Mouse (Mus musculus): Measurements from ENCODE around the gene Opa1. TPM values are rescaled to one million over a fixed set of nuclear protein-coding genes. Genes with fewer than 3 reads are reported as not detected.

The Opa1 gene
- polyA plus RNA-seq, 1 experiment from 2014 or later: 37.2 TPM

- WGBS: 45% methylated on average over 17 of the region's 17 CpGs
- Histone ChIP-seq H3K9ac (ENCODE audit: low read depth, low read length) (no peak overlapping the region), H3K4me2 (ENCODE audit: low read depth, low read length) (0 out of 2 replicates have a peak overlapping the region, but pooled peaks have one; percentile 5), H3K27me3 (replicated peaks; ENCODE audit: control insufficient read depth, insufficient read depth, low read length) (no peaks in the 10 kb centered on the region), H3K36me3 (ENCODE audit: control insufficient read depth, insufficient read depth, low read length) (no peaks in the 10 kb centered on the region), H3K4me1 (ENCODE audit: control insufficient read depth, insufficient read depth, low read length) (peaks cover 9% of the 10 kb centered on the region), H3K27ac (ENCODE audit: low read length) (no peak overlapping the region), H3K9me3 (ENCODE audit: control insufficient read depth, low read length) (no peaks in the 10 kb centered on the region), H3K4me3 (ENCODE audit: low read length) (no peak overlapping the region)
- ATAC-seq: no peak
Observed at GRCm38 (mm10) chr16:29682555-29683431, 103.7 kb downstream of the Opa1 start.

- ATAC-seq: peak; percentile 43; the same call in 1 of the 2 replicates
- H3K27me3 ChIP-seq (replicated peaks; ENCODE audit: control insufficient read depth, insufficient read depth, low read length): no peaks in the 10 kb centered on the region
- H3K4me2 ChIP-seq (ENCODE audit: low read depth, low read length): 0 out of 2 replicates have a peak overlapping the region, but pooled peaks have one; percentile 3
- WGBS: 17% methylated on average over 12 of the region's 12 CpGs
- H3K9me3 ChIP-seq (ENCODE audit: control insufficient read depth, low read length): no peaks in the 10 kb centered on the region
- H3K9ac ChIP-seq (ENCODE audit: low read depth, low read length): 0 out of 2 replicates have a peak overlapping the region, but pooled peaks have one; percentile 21
- H3K4me1 ChIP-seq (ENCODE audit: control insufficient read depth, insufficient read depth, low read length): peaks cover 9% of the 10 kb centered on the region
- no peak overlapping the region for H3K27ac ChIP-seq (ENCODE audit: low read length)
- no peaks in the 10 kb centered on the region for H3K36me3 ChIP-seq (ENCODE audit: control insufficient read depth, insufficient read depth, low read length)
- no peak overlapping the region for H3K4me3 ChIP-seq (ENCODE audit: low read length)
Observed at GRCm38 (mm10) chr16:29683563-29683962, 104.4 kb downstream of the Opa1 start.

- Histone ChIP-seq H3K9ac (ENCODE audit: low read depth, low read length) (no peak overlapping the region), H3K9me3 (ENCODE audit: control insufficient read depth, low read length) (no peaks in the 10 kb centered on the region), H3K4me1 (ENCODE audit: control insufficient read depth, insufficient read depth, low read length) (peaks cover 9% of the 10 kb centered on the region), H3K27me3 (replicated peaks; ENCODE audit: control insufficient read depth, insufficient read depth, low read length) (no peaks in the 10 kb centered on the region), H3K27ac (ENCODE audit: low read length) (no peak overlapping the region), H3K4me3 (ENCODE audit: low read length) (no peak overlapping the region), H3K4me2 (ENCODE audit: low read depth, low read length) (no peak overlapping the region), H3K36me3 (ENCODE audit: control insufficient read depth, insufficient read depth, low read length) (no peaks in the 10 kb centered on the region)
- WGBS: 60% methylated on average over 2 of the region's 2 CpGs
- ATAC-seq: no peak
Observed at GRCm38 (mm10) chr16:29684111-29684510, 105.0 kb downstream of the Opa1 start.

GRCm38 (mm10) chr16:29684641-29685040 is 105.5 kb downstream of the Opa1 start:
- no peak for ATAC-seq

GRCm38 (mm10) chr16:29686141-29686540 is 107.0 kb downstream of the Opa1 start:
- Histone ChIP-seq H3K4me3 (ENCODE audit: low read length) (no peak overlapping the region), H3K27me3 (replicated peaks; ENCODE audit: control insufficient read depth, insufficient read depth, low read length) (no peaks in the 10 kb centered on the region), H3K9me3 (ENCODE audit: control insufficient read depth, low read length) (no peaks in the 10 kb centered on the region), H3K4me2 (ENCODE audit: low read depth, low read length) (no peak overlapping the region), H3K4me1 (ENCODE audit: control insufficient read depth, insufficient read depth, low read length) (peaks cover 9% of the 10 kb centered on the region), H3K36me3 (ENCODE audit: control insufficient read depth, insufficient read depth, low read length) (no peaks in the 10 kb centered on the region), H3K27ac (ENCODE audit: low read length) (no peak overlapping the region), H3K9ac (ENCODE audit: low read depth, low read length) (no peak overlapping the region)
- WGBS: 72% methylated on average over 6 of the region's 6 CpGs
- no peak for ATAC-seq

More at GRCm38 (mm10) chr16:29684641-29685040, 105.5 kb downstream of the Opa1 start:
- Histone ChIP-seq H3K9ac (ENCODE audit: low read depth, low read length) (no peak overlapping the region), H3K27ac (ENCODE audit: low read length) (no peak overlapping the region), H3K36me3 (ENCODE audit: control insufficient read depth, insufficient read depth, low read length) (no peaks in the 10 kb centered on the region), H3K9me3 (ENCODE audit: control insufficient read depth, low read length) (no peaks in the 10 kb centered on the region), H3K4me2 (ENCODE audit: low read depth, low read length) (no peak overlapping the region), H3K4me3 (ENCODE audit: low read length) (no peak overlapping the region), H3K4me1 (ENCODE audit: control insufficient read depth, insufficient read depth, low read length) (peaks cover 9% of the 10 kb centered on the region), H3K27me3 (replicated peaks; ENCODE audit: control insufficient read depth, insufficient read depth, low read length) (no peaks in the 10 kb centered on the region)
- 94% methylated on average over 2 of the region's 2 CpGs for WGBS

GRCm38 (mm10) chr16:29687987-29688885 is 109.1 kb downstream of the Opa1 start:
- H3K27ac ChIP-seq (ENCODE audit: low read length): no peak overlapping the region
- no peaks in the 10 kb centered on the region for H3K27me3 ChIP-seq (replicated peaks; ENCODE audit: control insufficient read depth, insufficient read depth, low read length)
- WGBS: 69% methylated on average over 17 of the region's 17 CpGs
- no peaks in the 10 kb centered on the region for H3K9me3 ChIP-seq (ENCODE audit: control insufficient read depth, low read length)
- H3K4me3 ChIP-seq (ENCODE audit: low read length): no peak overlapping the region
- H3K36me3 ChIP-seq (ENCODE audit: control insufficient read depth, insufficient read depth, low read length): no peaks in the 10 kb centered on the region
- ATAC-seq: no peak
- H3K4me2 ChIP-seq (ENCODE audit: low read depth, low read length): no peak overlapping the region
- peaks cover 4% of the 10 kb centered on the region for H3K4me1 ChIP-seq (ENCODE audit: control insufficient read depth, insufficient read depth, low read length)
- no peak overlapping the region for H3K9ac ChIP-seq (ENCODE audit: low read depth, low read length)

GRCm38 (mm10) chr16:29689187-29689819 is 110.2 kb downstream of the Opa1 start:
- Histone ChIP-seq H3K36me3 (ENCODE audit: control insufficient read depth, insufficient read depth, low read length) (no peaks in the 10 kb centered on the region), H3K9ac (ENCODE audit: low read depth, low read length) (no peak overlapping the region), H3K27ac (ENCODE audit: low read length) (no peak overlapping the region), H3K4me2 (ENCODE audit: low read depth, low read length) (no peak overlapping the region), H3K4me1 (ENCODE audit: control insufficient read depth, insufficient read depth, low read length) (peaks cover 8% of the 10 kb centered on the region; the same call in 1 of the 2 replicates), H3K9me3 (ENCODE audit: control insufficient read depth, low read length) (no peaks in the 10 kb centered on the region), H3K4me3 (ENCODE audit: low read length) (no peak overlapping the region), H3K27me3 (replicated peaks; ENCODE audit: control insufficient read depth, insufficient read depth, low read length) (no peaks in the 10 kb centered on the region)
- 45% methylated on average over 11 of the region's 11 CpGs for WGBS
- no peak for ATAC-seq

- Histone ChIP-seq H3K9ac (ENCODE audit: low read depth, low read length) (no peak overlapping the region), H3K27ac (ENCODE audit: low read length) (no peak overlapping the region), H3K27me3 (replicated peaks; ENCODE audit: control insufficient read depth, insufficient read depth, low read length) (no peaks in the 10 kb centered on the region), H3K4me2 (ENCODE audit: low read depth, low read length) (no peak overlapping the region), H3K36me3 (ENCODE audit: control insufficient read depth, insufficient read depth, low read length) (no peaks in the 10 kb centered on the region), H3K9me3 (ENCODE audit: control insufficient read depth, low read length) (no peaks in the 10 kb centered on the region; the same call in 1 of the 2 replicates), H3K4me3 (ENCODE audit: low read length) (no peak overlapping the region), H3K4me1 (ENCODE audit: control insufficient read depth, insufficient read depth, low read length) (peaks cover 9% of the 10 kb centered on the region; the same call in 1 of the 2 replicates)
- 31% methylated on average over 5 of the region's 5 CpGs for WGBS
- no peak for ATAC-seq
Observed at GRCm38 (mm10) chr16:29693025-29693682, 114.0 kb downstream of the Opa1 start.
